Mouse (Mus musculus): ENCODE measurements around the gene Mbnl1.
"Not testable (repeated sequence)": the region's sequence is repeated elsewhere in the genome, so short reads cannot be mapped to it uniquely, and the experiment has no call there.

Mbnl1 gene

GRCm38 (mm10) chr3:60494774-60495535, 22.3 kb downstream of the Mbnl1 start:
- not testable (repeated sequence) for DNase-seq (ENCODE audit: low spot score)

GRCm38 (mm10) chr3:60496197-60496596, 23.6 kb downstream of the Mbnl1 start:
- DNase-seq (ENCODE audit: low spot score): no peak

- DNase-seq (ENCODE audit: low spot score): no peak
These were observed 25.5 kb downstream of the Mbnl1 start for GRCm38 (mm10) chr3:60498151-60498550.

- DNase-seq (ENCODE audit: low spot score): no peak
These were observed 26.0 kb downstream of the Mbnl1 start for GRCm38 (mm10) chr3:60498646-60499045.

GRCm38 (mm10) chr3:60499157-60499578, 26.5 kb downstream of the Mbnl1 start:
- DNase-seq (ENCODE audit: low spot score): no peak

- no peak for DNase-seq (ENCODE audit: low spot score)
These were observed 27.3 kb downstream of the Mbnl1 start for GRCm38 (mm10) chr3:60499718-60500450.

- DNase-seq (ENCODE audit: low spot score): peak; percentile 80
These were observed 28.2 kb downstream of the Mbnl1 start for GRCm38 (mm10) chr3:60500571-60501527.

- DNase-seq (ENCODE audit: low spot score): no peak
These were observed 29.0 kb downstream of the Mbnl1 start for GRCm38 (mm10) chr3:60501561-60502151.

- DNase-seq (ENCODE audit: low spot score): no peak
These were observed 29.7 kb downstream of the Mbnl1 start for GRCm38 (mm10) chr3:60502155-60502987.

- no peak for DNase-seq (ENCODE audit: low spot score)
These were observed 30.6 kb downstream of the Mbnl1 start for GRCm38 (mm10) chr3:60503196-60503595.

- no peak for DNase-seq (ENCODE audit: low spot score)
These were observed 32.3 kb downstream of the Mbnl1 start for GRCm38 (mm10) chr3:60504775-60505430.

GRCm38 (mm10) chr3:60506821-60507220, 34.2 kb downstream of the Mbnl1 start:
- DNase-seq (ENCODE audit: low spot score): no peak

GRCm38 (mm10) chr3:60507496-60507895, 34.9 kb downstream of the Mbnl1 start:
- no peak for DNase-seq (ENCODE audit: low spot score)

- DNase-seq (ENCODE audit: low spot score): no peak
These were observed 35.3 kb downstream of the Mbnl1 start for GRCm38 (mm10) chr3:60507979-60508378.

- DNase-seq (ENCODE audit: low spot score): no peak
These were observed 38.6 kb downstream of the Mbnl1 start for GRCm38 (mm10) chr3:60511197-60511596.

- DNase-seq (ENCODE audit: low spot score): no peak
These were observed 40.7 kb downstream of the Mbnl1 start for GRCm38 (mm10) chr3:60513337-60513736.

- DNase-seq (ENCODE audit: low spot score): no peak
These were observed 41.1 kb downstream of the Mbnl1 start for GRCm38 (mm10) chr3:60513746-60514145.

- no peak for DNase-seq (ENCODE audit: low spot score)
These were observed 42.8 kb downstream of the Mbnl1 start for GRCm38 (mm10) chr3:60515430-60515829.

- no peak for DNase-seq (ENCODE audit: low spot score)
These were observed 43.5 kb downstream of the Mbnl1 start for GRCm38 (mm10) chr3:60516054-60516674.

GRCm38 (mm10) chr3:60517234-60517787, 44.7 kb downstream of the Mbnl1 start:
- no peak for DNase-seq (ENCODE audit: low spot score)

Data from ovary, postnatal 10 days (tissue).